15 mouse cellular contexts compared by ENCODE assay signal in the genomic region with DNA sequence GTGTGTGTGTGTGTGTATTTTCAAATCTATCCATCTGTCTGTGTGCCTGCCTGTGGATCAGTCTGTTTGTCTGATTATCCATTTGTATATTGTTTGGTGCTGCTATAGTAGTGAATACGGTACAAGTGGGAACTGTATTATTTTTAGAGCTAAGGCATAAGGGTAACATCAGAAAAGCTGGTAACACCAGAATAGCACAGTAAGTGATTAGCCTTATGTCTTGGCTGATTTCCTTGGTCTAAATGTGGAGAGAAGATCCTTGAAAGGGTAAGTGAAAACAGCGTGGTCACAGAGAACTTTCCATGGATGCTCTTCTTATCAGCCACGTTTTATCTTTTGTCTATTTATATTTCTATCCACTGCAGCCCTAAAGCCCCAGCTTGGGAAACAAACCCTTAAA.
"Had no signal": no experiment of that assay in that cellular context is flagged by ENCODE, and none has a peak within 500 bp of the region (broad histone marks: within the 10 kb centered on the region; RNA-seq: fewer than 3 reads in every experiment).

No protein-coding gene starts in this region.

- H3K4me3 ChIP-seq: left cerebral cortex, adult 2 months; limb, embryonic 12.5 days; liver, embryonic 13.5 days; lung, embryonic 15.5 days; megakaryocyte, embryonic 14.5 days; midbrain, embryonic 15.5 days; neural tube, embryonic 12.5 days had no signal

- H3K36me3 ChIP-seq: limb, embryonic 12.5 days; liver, embryonic 13.5 days; lung, embryonic 15.5 days; midbrain, embryonic 15.5 days; neural tube, embryonic 12.5 days had no signal

- H3K9ac ChIP-seq: limb, embryonic 12.5 days; liver, embryonic 13.5 days; liver, postnatal 0 days; lung, embryonic 15.5 days; midbrain, embryonic 15.5 days; neural tube, embryonic 12.5 days had no signal

- H3K4me1 ChIP-seq: limb, embryonic 12.5 days; liver, embryonic 13.5 days; lung, embryonic 15.5 days; megakaryocyte, embryonic 14.5 days; midbrain, embryonic 15.5 days; neural tube, embryonic 12.5 days had no signal

- ATAC-seq: liver, postnatal 0 days; midbrain, embryonic 15.5 days had no signal

- H3K9me3 ChIP-seq: limb, embryonic 12.5 days; lung, embryonic 15.5 days; megakaryocyte, embryonic 14.5 days; midbrain, embryonic 15.5 days; neural tube, embryonic 12.5 days had no signal

- H3K4me2 ChIP-seq: limb, embryonic 12.5 days; liver, embryonic 13.5 days; lung, embryonic 15.5 days; midbrain, embryonic 11.5 days; midbrain, embryonic 15.5 days; neural tube, embryonic 12.5 days had no signal

- H3K27ac ChIP-seq: left cerebral cortex, adult 2 months; limb, embryonic 12.5 days; liver, embryonic 13.5 days; lung, embryonic 15.5 days; macrophage; midbrain, embryonic 15.5 days; neural tube, embryonic 12.5 days had no signal

- H3K27me3 ChIP-seq: limb, embryonic 12.5 days; liver, embryonic 13.5 days; lung, embryonic 15.5 days; megakaryocyte, embryonic 14.5 days; midbrain, embryonic 15.5 days; neural tube, embryonic 12.5 days had no signal

- DNase-seq: kidney, postnatal 14 days; liver; liver, embryonic 13.5 days; liver, postnatal 0 days; lung, postnatal 14 days; thymus, adult 2 months; thymus, postnatal 25 days had no signal
